Mouse (Mus musculus): ENCODE results near the gene Gm45716.

DNA sequence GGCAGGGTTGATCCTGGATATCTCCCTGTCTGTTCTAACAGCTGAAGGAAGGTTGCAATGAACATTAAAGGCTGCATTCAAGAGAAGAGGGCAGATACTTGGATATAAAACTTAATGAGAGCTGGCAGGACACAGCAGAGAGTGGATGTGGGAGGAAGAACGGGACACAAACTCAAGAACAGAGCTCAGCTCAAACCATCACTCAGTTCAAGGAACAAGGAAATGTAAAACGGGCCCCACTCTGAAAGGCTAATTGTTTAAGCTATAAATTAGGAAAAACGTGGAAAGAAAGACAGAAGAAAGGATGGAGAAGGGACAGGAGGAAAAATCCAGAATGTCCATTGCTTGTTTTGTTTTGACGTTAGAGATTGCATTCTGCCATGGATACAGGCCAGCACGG, 32.4 kb upstream of the Gm45716 start:
- no peak for TF ChIP-seq CTCF (IDR thresholded peaks at IDR 0.05; ENCODE audit: low read depth)
- TF ChIP-seq EP300 (IDR thresholded peaks at IDR 0.05; ENCODE audit: low read depth): no peak

All from liver, embryonic 14.5 days (tissue).